Mouse (Mus musculus) midbrain, embryonic 14.5 days (tissue): ENCODE results near the gene Phf12. TPM values are rescaled to one million over a fixed set of nuclear protein-coding genes. Genes with fewer than 3 reads are reported as not detected.
A peak's percentile ranks its signal among the peaks of the same experiment; 100 is the strongest.

Experiments used
- ATAC-seq: fragments of 200-750 bp; cut with Nextera tagmentation; 2 replicates; pipeline ENCODE4 v1.8.0; 2017; ENCODE audit warnings: moderate number of reproducible peaks, moderate library complexity; ENCODE audit not compliant: low FRiP score, low TSS enrichment
- DNase-seq: peaks from one replicate; pipeline ENCODE4 v3.0.0-alpha.2; 2015
- H3K27ac ChIP-seq: fragments of 300-500 bp; sonication (generic); replicated peaks from 2 replicates; pipeline ENCODE4 v1.5.1; 2014; ENCODE audit warnings: mild to moderate bottlenecking, low read depth, low read length, moderate library complexity
- H3K27me3 ChIP-seq: fragments of 300-500 bp; sonication (generic); 2 replicates; pipeline ENCODE4 v1.6.1; 2014; ENCODE audit warnings: low read length, control low read depth, mixed read lengths; ENCODE audit not compliant: control insufficient read depth, insufficient read depth
- H3K36me3 ChIP-seq: fragments of 300-500 bp; sonication (generic); 2 replicates; pipeline ENCODE4 v1.6.1; 2014; ENCODE audit warnings: low read length, control low read depth; ENCODE audit not compliant: control insufficient read depth, insufficient read depth
- H3K4me1 ChIP-seq: fragments of 300-500 bp; sonication (generic); 2 replicates; pipeline ENCODE4 v1.6.1; 2014; ENCODE audit warnings: mild to moderate bottlenecking, antibody characterized with exemption, low read length, control low read depth; ENCODE audit not compliant: control insufficient read depth, insufficient read depth
- H3K4me2 ChIP-seq: fragments of 300-500 bp; sonication (generic); 2 replicates; pipeline ENCODE4 v1.6.1; 2014; ENCODE audit warnings: mild to moderate bottlenecking, low read length, moderate library complexity
- H3K4me3 ChIP-seq: fragments of 300-500 bp; sonication (generic); replicated peaks from 2 replicates; pipeline ENCODE4 v1.5.1; 2014; ENCODE audit warnings: low read depth, low read length
- H3K9ac ChIP-seq: fragments of 300-500 bp; sonication (generic); replicated peaks from 2 replicates; pipeline ENCODE4 v1.6.1; 2014; ENCODE audit warnings: mild to moderate bottlenecking, low read length, moderate library complexity
- H3K9me3 ChIP-seq: fragments of 300-500 bp; sonication (generic); 2 replicates; pipeline ENCODE4 v1.6.1; 2016; ENCODE audit warnings: low read length, control low read depth, mixed read lengths; ENCODE audit not compliant: control insufficient read depth
- WGBS: fragments of 180-500 bp; shearing (Covaris S2); extraction: QIAGEN DNeasy Blood & Tissue Kit; methylation state at CpG from one replicate; pipeline ENCODE4 v1.1.7; 2014; 5-methylcytosine and 5-hydroxymethylcytosine counted together
- polyA plus RNA-seq: library from polyadenylated mRNA; unstranded; fragments of >200 nt; fragmentation: Nextera tagmentation; extraction: Ambion mirVana; gene quantifications from 2 replicates; pipeline ENCODE4 v1.2.1, GENCODE M21; 2014

The Phf12 gene
- polyA plus RNA-seq, 1 experiment from 2014 or later = 20.3 TPM

- DNase-seq (no peak), ATAC-seq (no peak)
- no peak overlapping the region for H3K4me3 ChIP-seq
- no peaks in the 10 kb centered on the region for H3K27me3 ChIP-seq
- no peaks in the 10 kb centered on the region for H3K9me3 ChIP-seq
- H3K4me2 ChIP-seq = no peak overlapping the region
- no peak overlapping the region for H3K9ac ChIP-seq
- peaks cover 49% of the 10 kb centered on the region for H3K36me3 ChIP-seq
- 37% methylated on average over 4 of the region's 4 CpGs for whole genome bisulfite sequencing
- H3K4me1 ChIP-seq = no peaks in the 10 kb centered on the region
- H3K27ac ChIP-seq = no peak overlapping the region
These were observed 6.7 kb upstream of the Phf12 start for GRCm38 (mm10) chr11:77975873-77976272.

GRCm38 (mm10) chr11:77978161-77978560, 4.4 kb upstream of the Phf12 start:
- Histone ChIP-seq H3K9me3 (no peaks in the 10 kb centered on the region), H3K27ac (no peak overlapping the region), H3K4me2 (no peak overlapping the region), H3K4me3 (no peak overlapping the region), H3K27me3 (no peaks in the 10 kb centered on the region), H3K4me1 (no peaks in the 10 kb centered on the region), H3K36me3 (peaks cover 43% of the 10 kb centered on the region), H3K9ac (no peak overlapping the region)
- ATAC-seq (no peak), DNase-seq (no peak)
- WGBS = 82% methylated on average over 6 of the region's 6 CpGs

DNA sequence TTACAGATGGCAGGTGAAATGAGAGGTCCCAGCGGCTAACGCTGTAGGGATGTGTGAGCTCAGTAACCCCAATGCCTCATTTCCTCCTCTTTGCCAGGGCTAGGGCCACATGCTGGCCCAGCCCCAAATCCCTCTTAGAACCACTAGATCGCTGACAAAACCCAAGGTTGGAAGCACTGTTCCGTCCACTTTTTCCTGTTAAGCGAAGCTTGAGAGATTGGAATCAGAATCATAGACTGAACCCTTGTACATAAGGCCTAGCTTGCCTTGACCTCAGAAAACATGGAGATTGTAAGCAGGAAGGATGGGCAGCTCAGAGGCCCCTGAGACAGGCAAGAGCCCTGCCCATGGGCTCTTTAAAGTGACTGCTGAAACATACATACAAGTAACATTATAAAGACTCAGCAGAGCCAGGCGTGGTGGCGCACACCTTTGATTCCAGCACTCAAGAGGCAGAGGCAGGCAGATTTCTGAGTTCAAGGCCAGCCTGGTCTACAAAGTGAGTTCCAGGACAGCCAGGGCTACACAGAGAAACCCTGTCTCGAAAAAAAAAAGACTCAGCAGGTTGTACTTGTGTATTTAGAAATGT, 3.2 kb upstream of the Phf12 start:
- Histone ChIP-seq H3K9ac (no peak overlapping the region), H3K27ac (no peak overlapping the region), H3K36me3 (peaks cover 34% of the 10 kb centered on the region), H3K4me1 (no peaks in the 10 kb centered on the region), H3K27me3 (no peaks in the 10 kb centered on the region), H3K4me3 (no peak overlapping the region), H3K4me2 (no peak overlapping the region), H3K9me3 (no peaks in the 10 kb centered on the region)
- ATAC-seq (no peak), DNase-seq (no peak)
- 83% methylated on average over 8 of the region's 8 CpGs for WGBS

GRCm38 (mm10) chr11:77980281-77981204, 2.0 kb upstream of the Phf12 start:
- Histone ChIP-seq H3K4me1 (peaks cover 4% of the 10 kb centered on the region), H3K4me2 (no peak overlapping the region), H3K27me3 (no peaks in the 10 kb centered on the region), H3K4me3 (no peak overlapping the region), H3K27ac (0 out of 2 replicates have a peak overlapping the region, but pooled peaks have one; percentile 17), H3K36me3 (peaks cover 29% of the 10 kb centered on the region), H3K9me3 (no peaks in the 10 kb centered on the region), H3K9ac (no peak overlapping the region)
- 36% methylated on average over 11 of the region's 11 CpGs for WGBS
- peak; percentile 82 for DNase-seq
- no peak for ATAC-seq

- Histone ChIP-seq H3K4me2 (peak overlapping the region; percentile 79), H3K27me3 (no peaks in the 10 kb centered on the region), H3K36me3 (peaks cover 26% of the 10 kb centered on the region), H3K9me3 (no peaks in the 10 kb centered on the region), H3K4me1 (peaks cover 11% of the 10 kb centered on the region), H3K27ac (peak overlapping the region; percentile 98), H3K4me3 (peak overlapping the region; percentile 99), H3K9ac (peak overlapping the region; percentile 57)
- under 1% methylated on average over 29 of the region's 29 CpGs for WGBS
- peak; percentile 88 for ATAC-seq
- DNase-seq = peak; percentile 99
These were observed 729 bp upstream of the Phf12 start for GRCm38 (mm10) chr11:77981609-77982440.

- H3K27me3 ChIP-seq = no peaks in the 10 kb centered on the region
- WGBS = 0% methylated on average over 29 of the region's 32 CpGs
These were observed 810 bp downstream of the Phf12 start for GRCm38 (mm10) chr11:77983191-77983936.

GRCm38 (mm10) chr11:77983937-77984835, 1.6 kb downstream of the Phf12 start:
- no peaks in the 10 kb centered on the region for H3K27me3 ChIP-seq
- ATAC-seq (no peak), DNase-seq (peak; percentile 85)
- H3K9ac ChIP-seq = peak overlapping the region; percentile 92
- peak overlapping the region; percentile 79 for H3K4me2 ChIP-seq
- peak overlapping the region; percentile 99 for H3K4me3 ChIP-seq
- peak overlapping the region; percentile 98 for H3K27ac ChIP-seq
- peaks cover 11% of the 10 kb centered on the region for H3K4me1 ChIP-seq
- H3K36me3 ChIP-seq = peaks cover 22% of the 10 kb centered on the region
- WGBS = under 1% methylated on average over 63 of the region's 63 CpGs
- no peaks in the 10 kb centered on the region for H3K9me3 ChIP-seq

More at GRCm38 (mm10) chr11:77983191-77983936, 810 bp downstream of the Phf12 start:
- peaks cover 11% of the 10 kb centered on the region for H3K4me1 ChIP-seq
- peaks cover 20% of the 10 kb centered on the region for H3K36me3 ChIP-seq
- no peak; the same call in 1 of the 2 replicates for ATAC-seq
- peak overlapping the region; percentile 92 for H3K9ac ChIP-seq
- DNase-seq = peak; percentile 63
- no peaks in the 10 kb centered on the region for H3K9me3 ChIP-seq
- peak overlapping the region; percentile 79 for H3K4me2 ChIP-seq
- H3K27ac ChIP-seq = peak overlapping the region; percentile 98
- H3K4me3 ChIP-seq = peak overlapping the region; percentile 99
